Mouse (Mus musculus) frontal cortex, postnatal 10 days (tissue): ENCODE measurements around the gene Rabggta.

Source experiments
- DNase-seq, 2 experiments: peaks; one replicate each; pipeline ENCODE4 v3.0.0; 2022; ENCODE audit warnings: low spot score in 2 of 2, mixed read lengths in 1 of 2

Rabggta gene

DNA sequence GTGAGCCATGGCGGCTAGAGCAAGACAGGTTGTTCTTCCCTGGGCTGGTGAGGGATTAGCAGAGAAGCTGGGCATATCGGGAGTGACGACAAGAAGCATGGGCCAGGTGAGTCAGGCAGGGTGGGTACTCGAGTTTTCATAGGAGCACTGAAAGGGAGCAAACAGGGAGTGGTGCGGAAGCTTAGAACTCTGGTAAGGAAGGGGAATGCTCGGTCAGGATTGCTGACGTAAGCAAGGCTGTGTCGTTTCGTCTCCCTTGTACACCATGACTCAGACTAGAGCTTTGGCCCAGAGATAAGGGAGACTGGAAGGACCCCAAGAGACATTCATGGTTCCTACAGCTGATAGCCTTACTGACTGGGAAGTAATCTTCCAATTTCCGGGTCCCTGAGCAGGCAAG lies 11.8 kb upstream of the Rabggta start:
- no peak for DNase-seq

DNA sequence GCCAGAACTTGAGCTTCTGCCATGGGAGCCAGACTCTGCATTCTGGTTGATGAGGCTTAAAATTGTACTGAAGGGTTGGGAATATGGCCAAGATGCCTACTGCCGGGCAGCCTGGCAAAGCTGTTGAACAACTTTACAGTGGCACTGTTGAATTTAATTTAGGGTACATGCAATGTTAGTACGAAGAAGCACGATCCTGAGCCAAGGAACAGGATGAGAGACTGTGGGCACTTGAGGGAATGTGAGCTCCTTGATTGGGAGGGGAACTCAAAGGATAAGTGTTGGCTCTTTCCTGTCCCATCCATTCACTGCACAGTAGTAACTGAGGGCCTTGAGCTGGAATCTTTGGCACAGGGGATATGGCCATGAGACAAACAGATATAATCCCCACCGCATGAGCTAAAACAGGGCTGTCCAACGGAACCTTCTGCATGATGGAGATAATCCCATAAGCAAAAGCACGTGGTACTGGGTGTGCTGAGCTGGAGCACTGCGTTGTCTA lies 8.5 kb upstream of the Rabggta start:
- no peak for DNase-seq

DNA sequence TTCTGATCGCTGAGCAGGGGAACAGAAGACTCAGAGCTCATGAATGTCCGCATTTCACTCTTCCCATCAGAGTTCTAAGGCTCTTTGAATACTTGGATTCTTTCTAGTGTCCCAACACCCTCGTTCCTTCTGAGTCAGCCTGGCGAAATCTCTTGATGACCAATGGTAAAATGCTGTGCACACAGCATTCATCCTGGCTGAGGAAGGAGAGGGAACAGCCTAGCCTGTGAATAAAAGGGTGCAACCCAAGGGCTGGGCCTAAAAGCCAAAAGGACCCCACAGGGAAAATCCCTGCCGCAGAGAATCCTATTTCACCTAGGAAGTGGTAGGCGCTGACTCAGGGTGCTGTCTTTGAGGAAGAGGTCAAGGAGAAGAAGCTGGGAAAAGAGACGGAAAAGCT lies 8.1 kb upstream of the Rabggta start:
- no peak for DNase-seq

DNA sequence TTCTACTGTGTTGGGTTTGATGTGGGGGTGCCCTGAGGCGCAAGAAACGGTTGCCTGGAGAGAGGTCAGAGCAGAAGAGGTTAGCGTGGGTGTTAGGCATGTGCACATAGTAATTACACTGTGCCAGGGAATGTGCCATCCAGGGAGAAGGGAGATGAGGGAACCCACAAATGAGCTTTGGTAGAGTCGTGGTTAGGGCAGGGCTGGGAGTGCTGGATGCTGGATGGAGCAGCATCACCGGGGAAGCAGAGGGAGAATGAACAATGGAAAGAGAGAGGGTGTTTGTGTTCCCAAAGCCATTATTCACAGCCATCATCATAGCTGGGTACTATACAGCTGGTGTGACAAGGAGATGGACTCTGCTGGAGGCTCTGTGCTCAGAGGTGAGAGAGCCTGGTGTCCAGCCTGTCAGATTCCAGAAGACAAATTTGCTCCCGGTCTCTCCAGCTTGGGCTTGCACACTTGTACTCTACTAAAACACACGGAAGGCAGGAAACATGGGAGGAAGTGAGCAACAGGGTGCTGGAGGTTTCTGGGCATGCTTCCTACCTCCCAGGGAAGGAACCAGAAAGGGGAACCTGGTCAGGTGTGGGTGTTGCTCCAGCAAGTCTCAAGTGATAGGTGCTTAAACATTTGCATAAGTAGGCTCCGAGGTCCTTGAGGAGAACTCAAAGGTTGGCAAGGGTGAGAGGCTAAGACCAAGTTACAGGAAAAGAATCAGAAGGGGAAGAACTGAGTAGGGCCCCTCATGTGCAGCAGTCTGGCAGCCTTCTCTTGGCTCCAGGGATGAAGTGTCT lies 6.0 kb upstream of the Rabggta start:
- DNase-seq = no peak

DNA sequence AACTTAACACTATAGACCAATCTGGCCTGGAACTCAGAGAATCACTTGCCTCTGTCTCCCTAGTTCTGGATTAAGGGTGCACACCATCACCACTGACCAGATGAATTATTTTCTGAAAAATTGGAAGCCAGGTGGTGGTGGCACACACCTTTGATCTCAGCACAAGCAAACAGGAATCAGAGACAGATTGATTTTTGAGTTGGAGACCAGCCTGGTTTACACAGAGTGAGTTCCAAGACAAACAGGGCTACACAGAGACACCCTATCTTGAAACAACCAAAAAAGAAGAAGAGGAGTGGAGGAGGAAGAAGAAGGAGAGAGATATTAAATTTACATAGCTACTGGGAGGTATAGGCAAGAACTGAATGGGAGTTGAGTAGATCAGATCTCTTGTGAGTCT lies 4.2 kb upstream of the Rabggta start:
- DNase-seq = no peak

DNA sequence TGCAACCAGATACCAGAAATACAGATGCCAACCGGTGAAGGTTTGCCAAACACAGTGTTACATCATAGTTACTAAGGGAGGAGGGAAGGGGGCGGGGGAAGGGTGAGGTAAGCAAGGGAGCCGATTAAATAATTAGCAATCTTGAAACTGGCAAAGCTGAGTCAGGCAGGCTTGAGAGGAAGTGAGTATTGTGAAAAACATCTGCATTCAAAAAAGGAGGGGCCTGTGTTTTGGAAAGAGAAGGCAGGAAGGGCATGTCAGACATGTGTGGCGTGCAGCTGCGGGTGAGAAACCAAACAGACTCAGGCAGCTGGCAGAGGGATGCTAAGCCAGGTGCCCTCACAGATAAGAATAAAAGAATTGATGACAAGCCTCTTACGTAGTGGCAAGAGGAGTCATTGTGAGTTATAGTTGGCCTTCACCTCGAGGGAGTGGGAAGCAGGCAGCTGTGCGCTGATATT lies 2.4 kb upstream of the Rabggta start:
- DNase-seq = no peak

DNA sequence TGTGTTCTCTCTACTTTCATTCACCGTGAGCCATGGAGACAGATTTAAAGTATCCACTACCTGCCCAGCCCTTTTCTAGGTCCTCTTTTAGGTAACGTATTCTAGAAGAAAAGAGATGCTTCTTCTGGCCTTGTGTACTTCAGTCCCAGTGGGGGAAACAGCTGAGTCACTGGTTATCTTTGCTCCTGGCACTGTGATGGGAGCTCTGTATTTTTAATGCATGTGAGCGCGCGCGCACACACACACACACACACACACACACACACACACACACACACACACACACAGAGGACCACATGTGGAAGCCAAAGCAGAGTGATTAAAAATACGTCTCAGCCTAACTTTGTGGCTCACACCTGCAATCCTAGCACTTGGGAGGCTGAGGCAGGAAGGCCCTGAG lies 1.4 kb upstream of the Rabggta start:
- DNase-seq = no peak

DNA sequence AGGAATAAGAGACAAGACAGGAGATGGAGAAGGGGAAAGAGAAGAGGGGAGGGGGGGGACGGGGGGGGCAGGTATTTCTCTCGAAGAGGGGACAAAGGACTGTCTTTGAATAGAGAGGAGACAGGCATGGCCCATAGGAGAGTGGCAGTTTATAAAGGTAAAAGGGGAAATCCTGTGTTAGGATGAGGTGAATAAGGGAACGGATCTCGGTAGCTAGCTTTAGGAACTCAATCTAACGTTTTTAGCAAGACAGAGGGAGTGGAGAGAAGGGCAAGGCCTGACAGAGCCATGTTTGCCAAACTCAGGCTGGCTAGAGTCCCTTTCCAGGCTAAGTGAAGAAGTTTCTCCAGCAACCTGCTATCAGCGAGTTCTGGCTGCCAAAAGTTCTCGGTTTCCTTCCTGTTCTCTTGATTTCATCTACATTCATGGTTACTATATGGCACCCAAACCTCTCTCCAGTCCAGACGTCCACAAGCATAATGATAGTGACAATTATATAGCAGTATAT lies 429 bp upstream of the Rabggta start:
- no peak for DNase-seq

DNA sequence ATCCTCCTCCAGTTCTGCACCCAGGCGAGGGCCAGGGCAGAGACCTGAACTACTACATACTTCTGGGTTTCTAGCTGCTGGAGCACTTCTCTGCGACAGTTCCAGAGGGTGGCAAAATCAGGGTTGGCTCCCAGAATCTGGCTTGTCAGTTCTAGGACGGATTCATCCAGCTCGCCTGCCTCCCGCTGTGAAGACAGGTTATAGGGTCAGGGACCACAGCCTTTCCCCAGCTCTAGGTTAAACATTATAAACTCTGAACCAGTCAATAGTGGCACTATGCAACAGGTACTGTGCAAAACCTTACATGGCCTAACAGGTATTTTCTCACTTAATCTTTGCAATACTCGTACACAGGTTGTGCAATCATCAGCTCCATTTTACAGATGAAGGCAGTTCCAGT lies 987 bp downstream of the Rabggta start:
- DNase-seq = no peak

DNA sequence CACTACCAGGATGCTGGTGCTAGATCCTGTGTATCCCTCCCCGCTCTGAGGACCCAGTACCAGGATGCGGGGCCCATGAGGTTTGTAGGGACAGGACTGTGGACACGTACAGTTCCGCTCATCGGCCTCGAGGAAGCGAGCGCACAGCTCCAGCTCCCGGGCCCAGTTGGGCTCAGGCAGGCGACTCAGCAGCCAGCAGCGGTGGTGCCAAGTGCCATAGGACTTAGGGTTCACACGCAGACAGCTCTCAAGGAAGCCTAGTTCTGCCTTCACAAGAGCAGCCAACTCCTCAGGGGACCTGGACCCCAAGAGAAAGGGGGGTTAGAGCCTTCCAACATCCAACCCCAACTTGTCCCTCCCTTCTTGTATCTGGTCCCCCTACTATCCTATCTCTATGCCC lies 1.4 kb downstream of the Rabggta start:
- DNase-seq = no peak

DNA sequence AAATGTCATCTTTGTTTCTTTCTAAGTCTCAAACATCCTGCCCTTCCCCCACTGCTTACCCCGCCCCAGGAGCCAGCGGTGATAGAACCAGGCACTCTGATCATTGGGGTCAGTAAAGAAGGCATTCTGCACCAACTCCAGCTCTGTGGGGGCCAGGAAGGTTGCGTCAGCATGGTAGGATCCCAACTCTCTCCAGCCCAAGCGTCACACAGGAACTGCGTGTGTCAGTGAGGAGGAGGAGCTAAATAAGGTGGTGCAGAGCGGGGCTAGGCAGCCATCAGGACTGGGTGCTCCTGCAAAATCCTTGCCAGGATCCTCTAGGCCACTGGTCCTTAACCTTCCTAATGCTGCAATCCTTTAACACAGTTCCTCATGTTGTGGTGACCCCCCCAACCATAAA lies 2.3 kb downstream of the Rabggta start:
- DNase-seq = no peak

DNA sequence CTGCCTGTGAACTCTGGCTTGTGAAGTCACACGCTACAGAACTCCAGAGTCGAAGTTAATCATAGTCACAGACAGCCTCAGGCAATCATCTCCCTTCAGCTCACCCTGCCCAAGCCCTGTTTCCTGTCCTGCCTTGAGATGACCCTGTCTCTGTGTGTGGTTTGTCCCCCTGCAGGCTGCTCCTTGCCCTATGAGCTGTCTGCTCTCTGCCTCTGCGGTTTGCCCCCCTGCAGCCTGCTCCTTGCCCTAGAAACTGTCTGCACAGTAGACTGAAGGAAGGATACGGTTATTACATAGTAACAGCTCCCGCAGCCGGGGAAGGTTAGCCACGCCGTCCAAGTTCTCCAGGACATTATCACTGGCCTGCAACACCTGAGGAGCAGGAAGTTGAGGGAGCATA lies 5.2 kb downstream of the Rabggta start:
- DNase-seq = no peak

DNA sequence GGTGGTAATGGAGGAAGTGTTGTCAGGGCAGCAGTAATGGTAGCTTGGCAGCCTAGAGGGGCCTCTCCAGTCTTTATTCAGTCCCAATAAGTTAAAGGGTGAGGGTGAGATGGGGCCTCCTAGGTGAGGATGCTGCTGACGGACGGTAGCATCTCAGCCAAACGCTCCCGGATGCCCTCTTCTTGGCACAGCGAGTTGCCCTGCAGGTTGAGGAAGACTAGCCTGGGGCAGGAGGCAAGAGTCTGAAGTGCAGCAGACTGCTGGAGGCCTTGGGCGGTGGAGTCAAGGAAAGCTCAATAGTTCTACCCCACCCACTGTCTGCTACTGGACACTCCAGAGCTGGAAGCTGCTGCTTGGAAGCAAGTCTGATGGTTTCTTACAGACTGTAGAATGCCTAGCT lies 5.8 kb downstream of the Rabggta start:
- DNase-seq = no peak

DNA sequence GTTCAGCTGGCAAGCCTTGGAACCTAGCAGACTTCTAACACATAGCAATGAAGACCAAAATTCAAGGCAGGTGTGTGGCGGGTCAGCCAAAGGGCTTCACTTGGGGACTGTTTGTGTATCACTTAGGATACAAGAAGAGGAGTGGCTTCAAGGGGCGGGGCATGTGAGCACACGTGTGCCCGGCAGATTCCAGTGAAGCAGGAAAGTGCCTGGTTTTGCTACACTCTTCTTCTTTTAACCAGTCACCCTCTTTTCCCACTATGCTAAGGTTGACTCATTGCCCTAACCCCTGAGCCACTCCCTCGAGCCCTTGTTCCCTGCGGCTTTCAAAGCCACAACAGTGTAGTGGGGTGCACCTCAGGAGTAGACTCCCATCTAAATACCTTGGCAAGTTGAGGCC lies 7.2 kb downstream of the Rabggta start:
- DNase-seq = no peak

DNA sequence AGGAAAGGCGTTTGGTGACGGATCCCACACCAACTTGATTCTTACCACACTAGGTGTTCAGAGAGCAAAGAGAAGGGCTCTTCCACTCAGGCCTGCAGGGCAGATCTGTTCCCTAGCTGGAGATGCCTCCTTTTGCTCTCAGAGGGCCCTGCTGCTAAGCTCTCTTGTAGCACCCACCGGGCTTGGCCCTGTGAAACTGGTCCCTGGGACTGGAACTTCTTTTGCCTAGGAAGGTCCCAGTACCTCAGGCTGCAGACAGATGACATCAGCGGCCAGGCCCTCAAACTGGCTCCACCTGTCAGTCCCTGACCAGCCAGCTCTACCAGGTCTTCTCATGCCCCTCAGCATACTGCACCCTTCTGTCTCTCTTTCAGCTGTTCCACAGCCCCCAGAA lies 8.3 kb downstream of the Rabggta start, which contains the start of gene Tgm1:
Tgm1 (minus strand) TSS at position 198 of the 394 bp plus-strand sequence.
- no peak for DNase-seq

DNA sequence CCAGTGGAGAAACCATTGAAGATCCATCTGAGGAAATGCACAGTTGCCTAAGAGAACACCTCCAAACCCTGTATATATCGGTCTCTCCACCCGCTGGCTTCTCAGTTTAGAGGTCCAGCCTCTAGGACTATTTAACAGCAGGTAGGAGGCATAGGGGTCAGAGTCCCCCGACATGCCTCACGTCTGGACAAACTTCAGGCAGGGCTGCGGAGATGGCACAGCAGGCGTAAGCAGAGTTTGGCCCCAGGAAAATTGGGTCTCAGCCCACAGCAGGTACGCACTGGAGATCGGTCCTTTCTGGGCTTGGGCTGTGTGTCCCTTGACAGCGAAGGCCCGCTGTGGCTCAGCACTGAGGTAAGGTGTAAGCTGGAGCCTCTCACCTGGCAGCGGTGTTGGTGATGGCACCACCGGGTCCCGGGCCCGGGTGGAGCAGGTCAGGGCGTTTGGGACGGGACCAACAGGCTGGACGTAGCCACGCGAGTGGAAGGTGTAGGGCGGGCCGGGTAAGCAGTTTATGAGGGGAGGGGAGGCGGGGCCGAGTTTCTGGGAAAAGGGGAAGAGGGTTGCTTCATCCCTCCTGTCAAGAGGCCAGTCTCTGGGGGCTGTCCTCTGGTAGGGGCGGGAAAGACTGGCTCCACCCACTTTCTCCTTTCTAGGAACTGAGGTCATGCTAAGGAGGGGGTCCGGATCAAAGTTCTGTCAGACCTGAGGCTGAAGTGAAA lies 8.9 kb downstream of the Rabggta start:
- DNase-seq = no peak

DNA sequence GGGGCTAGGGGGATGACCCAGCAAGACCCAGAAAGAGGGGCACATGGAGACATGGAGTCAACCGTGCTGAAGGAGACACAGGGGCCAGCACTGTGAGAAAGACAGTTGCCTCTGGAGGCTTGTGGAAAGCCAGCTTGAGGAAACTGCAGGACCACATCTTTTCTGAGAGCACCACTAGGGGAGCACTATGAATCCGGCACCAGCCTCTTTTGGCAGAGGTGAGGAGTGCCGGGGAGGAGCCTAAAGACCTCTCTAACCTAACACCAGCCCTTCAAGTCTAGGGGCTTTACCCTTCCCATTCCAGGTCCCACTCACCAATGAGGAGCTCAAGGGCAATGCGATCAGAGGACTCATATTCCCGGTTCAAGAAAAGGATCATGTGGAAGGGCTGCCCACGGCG lies 10.3 kb downstream of the Rabggta start:
- no peak for DNase-seq

DNA sequence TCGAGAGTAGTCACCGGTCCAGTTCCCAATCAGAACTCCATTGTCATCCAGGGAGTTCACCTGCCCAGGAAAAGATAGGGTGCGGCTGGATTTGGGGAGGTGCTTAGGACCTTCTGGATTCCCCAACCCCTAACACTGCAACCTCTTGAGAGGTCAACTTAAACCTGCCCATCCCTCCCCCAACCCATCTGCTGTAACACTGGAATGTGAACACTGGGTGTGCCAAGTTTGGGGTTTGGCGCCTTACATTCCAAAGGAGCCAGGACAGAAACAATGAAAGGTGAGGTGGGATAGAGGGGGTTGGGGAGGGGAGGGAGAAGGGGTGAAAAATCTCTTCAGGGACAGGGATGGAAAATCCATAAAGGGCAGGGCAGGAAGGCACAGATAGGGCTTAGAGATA lies 12.6 kb downstream of the Rabggta start:
- no peak for DNase-seq

DNA sequence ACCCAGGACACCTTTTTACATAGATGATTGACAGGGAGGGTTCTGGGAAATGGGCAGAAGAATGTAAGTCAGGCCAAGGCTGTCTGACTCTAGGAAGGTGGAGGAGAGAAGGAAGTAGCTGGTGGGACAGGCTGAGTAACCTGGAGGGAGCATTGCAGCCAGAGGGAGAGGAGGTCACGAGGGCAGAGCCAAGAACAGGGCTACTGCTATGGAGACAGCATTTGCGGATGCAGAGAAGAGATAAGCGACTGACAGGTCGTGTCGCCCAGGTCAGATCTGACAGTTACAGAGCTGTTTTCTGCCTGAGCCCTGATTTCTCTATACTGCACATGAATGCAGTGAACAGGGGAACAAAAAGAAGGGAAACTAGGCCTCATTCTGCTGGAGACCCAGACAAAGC lies 14.7 kb downstream of the Rabggta start:
- no peak for DNase-seq

DNA sequence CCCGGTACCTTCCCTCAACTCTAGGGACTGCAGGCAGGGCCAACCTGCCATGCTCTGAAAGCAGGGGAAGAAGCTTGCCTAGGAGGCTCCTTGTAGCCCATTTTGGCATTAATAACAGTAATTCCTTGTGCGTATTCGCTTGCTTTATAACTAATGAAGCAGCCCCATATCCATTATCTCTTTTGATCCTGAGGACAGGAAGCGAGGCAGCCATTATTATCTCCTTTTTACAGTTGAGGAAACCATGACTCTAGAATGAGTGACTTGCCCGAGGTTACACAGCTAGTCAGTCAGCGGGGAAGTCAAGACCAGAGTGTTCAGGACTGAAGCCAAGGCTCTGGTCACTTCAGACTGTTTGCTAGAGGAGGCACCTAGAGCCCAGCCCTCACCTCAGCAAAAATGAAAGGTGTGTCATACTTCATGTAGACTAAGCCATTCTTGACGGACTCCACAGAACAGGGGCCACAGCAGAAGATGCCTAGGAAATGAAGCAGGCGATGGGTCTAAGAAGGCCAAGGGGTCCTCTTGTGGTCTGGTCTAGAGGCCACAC lies 15.9 kb downstream of the Rabggta start:
- DNase-seq = no peak

DNA sequence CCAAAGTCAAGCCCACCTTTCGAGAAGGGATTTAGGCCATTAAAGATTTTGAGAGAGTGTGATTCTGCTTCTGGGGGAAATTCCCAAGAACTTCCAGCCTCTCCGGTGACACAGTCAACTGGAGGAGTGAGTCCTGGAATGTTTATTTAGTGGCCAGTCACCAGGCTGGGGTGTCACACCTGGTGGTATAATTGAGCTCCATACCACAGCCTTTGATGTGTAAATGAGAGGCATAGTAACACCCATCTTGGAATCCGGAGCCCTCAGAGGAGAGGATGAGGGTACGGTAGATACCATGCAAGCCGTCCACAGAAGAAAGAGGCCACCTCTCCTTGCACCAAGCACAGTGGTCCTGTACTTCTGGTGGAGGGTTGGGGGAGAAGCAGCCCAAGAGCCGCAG lies 19.3 kb downstream of the Rabggta start:
- no peak for DNase-seq

DNA sequence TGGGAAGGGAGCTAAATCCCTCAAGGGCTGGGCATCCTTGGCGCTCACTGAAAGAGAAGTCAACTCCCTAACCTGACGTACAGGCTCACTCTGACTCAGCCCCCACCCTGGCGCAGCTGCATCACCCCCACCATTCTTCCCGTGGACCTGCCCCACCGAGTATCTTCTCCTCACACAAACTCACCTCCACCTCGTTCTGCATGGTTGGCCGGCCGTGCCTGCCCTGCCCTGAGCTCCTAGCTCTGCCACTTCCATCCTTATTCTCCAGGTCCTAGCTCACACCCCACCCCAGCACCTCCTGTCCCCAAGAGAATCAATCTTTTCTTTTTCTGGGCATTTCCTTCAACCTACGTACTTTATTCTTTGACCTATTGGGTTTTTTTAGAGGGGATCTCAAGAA lies 20.9 kb downstream of the Rabggta start:
- no peak for DNase-seq

DNA sequence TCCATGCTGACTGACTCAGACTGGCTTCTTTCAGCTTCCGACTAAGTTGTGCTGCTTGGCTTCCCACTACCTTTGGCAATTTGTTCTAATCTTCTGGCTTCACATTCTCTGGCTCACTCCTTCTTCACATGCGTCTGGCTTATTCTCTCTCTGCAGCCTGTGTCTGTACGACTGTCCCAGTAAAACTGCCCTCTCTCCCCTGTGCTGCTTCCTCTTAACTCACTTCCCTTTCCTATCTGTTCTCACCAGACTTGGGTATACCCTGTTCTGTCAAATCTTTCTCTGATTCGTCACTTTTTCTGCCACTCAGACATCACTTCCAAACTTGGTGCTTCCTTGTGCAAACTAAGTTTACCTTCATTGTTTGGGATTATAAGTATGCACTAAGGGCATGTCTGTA lies 24.8 kb downstream of the Rabggta start:
- DNase-seq = no peak
